Mouse (Mus musculus): ENCODE results near the gene Pygo1. TPM values are rescaled to one million over a fixed set of nuclear protein-coding genes. Genes with fewer than 3 reads are reported as not detected.
A peak's percentile ranks its signal among the peaks of the same experiment; 100 is the strongest.

The Pygo1 gene
- polyA plus RNA-seq, 1 experiment from 2014 or later = 0.08 TPM

DNA sequence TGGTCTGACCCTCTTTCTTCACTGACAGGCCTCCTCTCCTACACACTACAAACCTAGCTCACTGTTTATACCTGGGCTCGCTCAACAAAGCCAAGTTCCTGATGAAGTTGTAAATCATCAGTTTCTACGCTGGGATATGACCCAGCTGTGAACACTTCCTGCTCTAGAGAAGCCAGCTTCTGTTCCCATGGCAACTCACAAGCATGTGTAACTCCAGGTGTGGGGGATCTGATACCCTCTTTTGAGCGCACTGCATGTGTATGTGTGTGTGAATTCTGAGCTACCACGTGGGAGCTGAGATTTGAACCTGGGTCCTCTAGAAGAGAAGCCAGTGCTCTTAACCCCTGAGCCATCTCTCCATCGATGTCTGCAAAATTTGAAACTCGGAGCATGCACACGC lies 24.1 kb downstream of the Pygo1 start:
- no peaks in the 10 kb centered on the region for H3K27me3 ChIP-seq (ENCODE audit: control insufficient read depth, insufficient read depth, low read depth, low read length)
- no peak for ATAC-seq (ENCODE audit: low read depth)
- no peaks in the 10 kb centered on the region for H3K9me3 ChIP-seq (replicated peaks; ENCODE audit: control insufficient read depth, low read length)
- no peak overlapping the region for H3K4me3 ChIP-seq (ENCODE audit: low read depth, low read length)
- no peak overlapping the region for H3K4me2 ChIP-seq (ENCODE audit: low read depth, low read length)
- 61% methylated on average over 7 of the region's 7 CpGs for WGBS (ENCODE audit: insufficient replicate concordance)
- no peak overlapping the region for H3K27ac ChIP-seq (ENCODE audit: low read length)
- no peak overlapping the region for H3K9ac ChIP-seq (ENCODE audit: low read depth, low read length)
- H3K4me1 ChIP-seq (ENCODE audit: control insufficient read depth, low read depth, low read length) = no peaks in the 10 kb centered on the region
- no peaks in the 10 kb centered on the region for H3K36me3 ChIP-seq (ENCODE audit: control insufficient read depth, insufficient read depth)

- Histone ChIP-seq H3K4me1 (ENCODE audit: control insufficient read depth, low read depth, low read length) (peaks cover 4% of the 10 kb centered on the region), H3K4me3 (ENCODE audit: low read depth, low read length) (no peak overlapping the region), H3K4me2 (ENCODE audit: low read depth, low read length) (no peak overlapping the region), H3K9ac (ENCODE audit: low read depth, low read length) (no peak overlapping the region), H3K36me3 (ENCODE audit: control insufficient read depth, insufficient read depth) (no peaks in the 10 kb centered on the region), H3K27me3 (ENCODE audit: control insufficient read depth, insufficient read depth, low read depth, low read length) (no peaks in the 10 kb centered on the region), H3K27ac (ENCODE audit: low read length) (no peak overlapping the region), H3K9me3 (replicated peaks; ENCODE audit: control insufficient read depth, low read length) (no peaks in the 10 kb centered on the region)
- WGBS (ENCODE audit: insufficient replicate concordance) = 43% methylated on average over 2 of the region's 2 CpGs
- ATAC-seq (ENCODE audit: low read depth) = no peak
Observed at GRCm38 (mm10) chr9:72954746-72955145, 29.3 kb downstream of the Pygo1 start.

DNA sequence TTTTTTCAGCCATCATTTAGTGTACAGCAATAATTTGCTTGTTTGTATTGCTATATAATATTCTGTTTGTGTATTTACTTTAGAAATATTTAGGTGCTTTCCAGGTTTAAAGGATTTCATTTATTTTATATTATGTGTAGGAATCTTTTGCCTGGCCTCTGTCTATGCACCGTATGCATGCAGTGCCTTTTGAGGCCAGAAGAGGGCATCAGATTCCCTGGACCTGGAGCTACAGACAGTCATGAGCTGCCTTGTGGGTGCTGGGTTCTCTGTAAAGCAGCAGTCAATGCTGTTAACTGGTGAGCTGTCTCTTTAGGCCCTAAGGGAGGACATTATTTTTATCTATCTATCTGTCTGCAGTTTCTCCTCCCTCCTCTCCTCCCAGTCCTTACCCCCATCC lies 30.1 kb downstream of the Pygo1 start:
- Histone ChIP-seq H3K9me3 (replicated peaks; ENCODE audit: control insufficient read depth, low read length) (no peaks in the 10 kb centered on the region), H3K9ac (ENCODE audit: low read depth, low read length) (no peak overlapping the region), H3K4me3 (ENCODE audit: low read depth, low read length) (no peak overlapping the region), H3K4me1 (ENCODE audit: control insufficient read depth, low read depth, low read length) (peaks cover 4% of the 10 kb centered on the region), H3K4me2 (ENCODE audit: low read depth, low read length) (no peak overlapping the region), H3K27ac (ENCODE audit: low read length) (no peak overlapping the region), H3K36me3 (ENCODE audit: control insufficient read depth, insufficient read depth) (no peaks in the 10 kb centered on the region), H3K27me3 (ENCODE audit: control insufficient read depth, insufficient read depth, low read depth, low read length) (no peaks in the 10 kb centered on the region)
- ATAC-seq (ENCODE audit: low read depth) = no peak
- 13% methylated on average over 1 of the region's 1 CpGs for WGBS (ENCODE audit: insufficient replicate concordance)

DNA sequence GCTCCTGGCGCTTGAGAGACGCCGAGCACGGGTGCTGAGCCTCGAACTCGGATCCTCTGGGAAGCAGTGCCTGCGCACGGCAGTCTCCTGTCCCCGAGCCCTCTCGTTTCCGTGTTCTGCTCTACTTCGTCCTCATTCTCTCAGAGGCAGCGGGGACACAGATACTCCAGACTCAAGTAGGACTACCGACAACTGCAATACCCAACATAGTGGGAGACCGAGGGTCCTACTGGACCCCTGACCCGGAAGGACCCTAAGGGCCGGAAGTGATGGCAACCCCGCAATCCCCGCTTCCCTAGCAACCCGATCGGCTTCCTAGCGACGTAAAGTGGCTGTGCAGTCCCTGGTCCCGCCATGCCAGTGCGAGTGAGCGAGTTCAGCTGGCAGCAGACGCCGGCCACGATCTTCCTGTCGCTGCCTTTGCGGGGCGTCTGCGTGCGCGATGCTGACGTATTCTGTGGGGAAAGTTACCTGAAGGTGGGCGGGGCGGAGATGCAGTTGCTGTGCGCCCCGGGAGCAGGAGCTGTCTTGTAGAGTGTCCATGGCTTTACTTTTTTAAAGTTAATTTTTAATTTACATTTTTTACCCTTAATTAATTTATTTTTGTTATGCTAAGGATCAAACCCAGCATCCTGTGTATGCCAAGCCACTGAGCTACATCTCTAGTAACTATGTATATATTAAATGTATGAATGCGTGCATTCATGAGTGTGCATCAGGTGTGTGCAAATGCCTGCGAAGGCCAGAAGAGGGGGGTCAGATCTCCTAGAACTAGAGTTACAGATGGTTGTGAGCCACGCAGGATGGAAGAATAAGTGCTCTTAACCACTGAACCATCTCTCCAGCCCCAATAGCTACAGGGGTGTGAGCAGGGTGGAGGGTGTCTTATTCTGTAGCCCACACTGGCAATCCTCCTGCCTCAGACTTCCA lies 33.3 kb downstream of the Pygo1 start, which contains the start of the genes Dyx1c1 and Gm44503:
Dyx1c1 (plus strand) TSS at position 265 of the 930 bp plus-strand sequence.
Gm44503 (plus strand) TSS at position 332 of the 930 bp plus-strand sequence.
- Histone ChIP-seq H3K4me1 (ENCODE audit: control insufficient read depth, low read depth, low read length) (peaks cover 4% of the 10 kb centered on the region), H3K9me3 (replicated peaks; ENCODE audit: control insufficient read depth, low read length) (no peaks in the 10 kb centered on the region), H3K27ac (ENCODE audit: low read length) (0 out of 2 replicates have a peak within 1 kb of the TSS, but pooled peaks have one; percentile 12), H3K4me2 (ENCODE audit: low read depth, low read length) (peak within 1 kb of the TSS; percentile 53), H3K27me3 (ENCODE audit: control insufficient read depth, insufficient read depth, low read depth, low read length) (no peaks in the 10 kb centered on the region), H3K9ac (ENCODE audit: low read depth, low read length) (peak within 1 kb of the TSS; percentile 24), H3K36me3 (ENCODE audit: control insufficient read depth, insufficient read depth) (no peaks in the 10 kb centered on the region), H3K4me3 (ENCODE audit: low read depth, low read length) (peak within 1 kb of the TSS; percentile 60)
- WGBS (ENCODE audit: insufficient replicate concordance) = 3% methylated on average over 43 of the region's 43 CpGs
- peak; percentile 64 for ATAC-seq (ENCODE audit: low read depth)

DNA sequence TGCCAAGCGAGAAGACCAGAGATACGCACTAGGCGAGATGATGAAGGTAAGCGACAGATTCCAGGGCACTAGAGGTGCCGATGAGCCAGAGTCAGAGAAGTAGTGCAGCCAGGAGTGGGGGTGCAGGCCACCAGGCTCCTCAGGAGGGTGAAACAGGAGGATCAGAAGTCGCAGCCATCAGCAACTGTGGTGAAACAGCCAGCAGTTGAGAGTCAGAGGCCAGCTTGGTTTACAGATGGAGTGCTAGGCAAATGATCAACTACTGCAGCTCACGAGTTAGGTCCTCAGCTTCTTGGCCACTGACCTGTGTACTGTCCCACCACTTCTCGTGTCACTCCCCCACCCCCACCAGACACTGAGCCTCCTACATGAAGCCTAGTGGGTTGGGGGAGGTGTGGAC lies 35.9 kb downstream of the Pygo1 start:
- 56% methylated on average over 8 of the region's 8 CpGs for WGBS (ENCODE audit: insufficient replicate concordance)
- H3K36me3 ChIP-seq (ENCODE audit: control insufficient read depth, insufficient read depth) = no peaks in the 10 kb centered on the region

DNA sequence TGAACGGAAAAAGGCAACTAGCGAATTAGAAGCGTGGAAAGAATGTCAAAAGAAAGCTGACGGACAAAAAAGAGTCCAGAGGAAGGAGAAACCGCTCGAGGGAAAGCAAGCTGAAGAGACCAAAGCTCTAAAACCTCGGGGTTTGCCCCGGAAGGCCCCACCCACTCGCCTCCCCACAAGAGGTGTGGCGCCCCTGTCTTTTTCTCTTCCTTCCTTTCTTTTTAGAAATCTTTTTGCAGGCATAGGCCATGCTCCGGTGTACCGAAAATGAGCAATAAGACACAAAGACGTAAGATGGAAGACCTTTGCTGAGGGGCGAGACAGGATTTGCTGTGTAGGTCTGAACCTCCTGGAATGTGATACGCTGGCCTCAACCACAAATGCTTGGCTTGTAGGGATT lies 36.5 kb downstream of the Pygo1 start:
- whole genome bisulfite sequencing (ENCODE audit: insufficient replicate concordance) = 42% methylated on average over 15 of the region's 15 CpGs
- peaks cover 4% of the 10 kb centered on the region for H3K4me1 ChIP-seq (ENCODE audit: control insufficient read depth, low read depth, low read length)
- no peaks in the 10 kb centered on the region for H3K36me3 ChIP-seq (ENCODE audit: control insufficient read depth, insufficient read depth)
- ATAC-seq (ENCODE audit: low read depth) = no peak
- no peak overlapping the region for H3K9ac ChIP-seq (ENCODE audit: low read depth, low read length)
- no peak overlapping the region for H3K4me2 ChIP-seq (ENCODE audit: low read depth, low read length)
- no peaks in the 10 kb centered on the region for H3K9me3 ChIP-seq (replicated peaks; ENCODE audit: control insufficient read depth, low read length)
- H3K27ac ChIP-seq (ENCODE audit: low read length) = no peak overlapping the region
- H3K27me3 ChIP-seq (ENCODE audit: control insufficient read depth, insufficient read depth, low read depth, low read length) = no peaks in the 10 kb centered on the region
- no peak overlapping the region for H3K4me3 ChIP-seq (ENCODE audit: low read depth, low read length)

More for the DNA sequence above, 35.9 kb downstream of the Pygo1 start:
- Histone ChIP-seq H3K4me3 (ENCODE audit: low read depth, low read length) (no peak overlapping the region), H3K27me3 (ENCODE audit: control insufficient read depth, insufficient read depth, low read depth, low read length) (no peaks in the 10 kb centered on the region), H3K9ac (ENCODE audit: low read depth, low read length) (no peak overlapping the region), H3K9me3 (replicated peaks; ENCODE audit: control insufficient read depth, low read length) (no peaks in the 10 kb centered on the region), H3K4me2 (ENCODE audit: low read depth, low read length) (no peak overlapping the region), H3K27ac (ENCODE audit: low read length) (no peak overlapping the region), H3K4me1 (ENCODE audit: control insufficient read depth, low read depth, low read length) (peaks cover 4% of the 10 kb centered on the region)
- no peak for ATAC-seq (ENCODE audit: low read depth)

DNA sequence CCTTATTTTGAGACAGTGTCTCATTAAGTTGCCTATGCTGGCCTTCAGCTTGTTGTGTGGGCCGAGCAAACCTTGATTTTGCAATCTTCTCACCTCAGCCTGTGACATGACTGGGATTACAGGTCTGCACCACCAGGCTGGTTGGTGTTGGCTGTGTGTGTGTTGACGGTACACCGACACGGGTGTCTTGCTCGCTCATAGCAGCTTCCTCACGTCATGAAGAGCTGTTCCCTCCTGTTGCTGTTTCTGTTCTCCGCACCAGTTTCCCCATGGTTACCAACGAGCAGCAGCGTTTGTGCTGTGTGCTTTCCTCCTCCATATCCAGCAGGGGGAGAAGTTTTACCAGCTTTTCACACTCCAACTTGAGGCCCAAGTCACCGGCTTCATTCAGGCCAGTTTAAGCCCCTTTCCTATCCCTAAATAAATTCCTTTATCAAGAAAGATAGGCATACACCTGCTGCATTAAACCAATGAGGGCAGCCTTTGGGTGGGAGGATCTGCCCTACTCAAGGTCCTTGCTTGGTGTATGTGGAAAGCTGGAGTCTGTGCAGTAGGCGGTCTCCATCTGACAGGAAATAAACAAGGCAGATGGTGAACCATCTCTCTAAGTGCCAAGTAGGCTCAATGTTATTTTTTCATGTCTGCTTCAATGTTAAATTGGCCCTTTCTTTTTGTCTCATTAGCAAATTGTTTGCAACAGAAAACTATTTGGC lies 43.1 kb downstream of the Pygo1 start:
- H3K9ac ChIP-seq (ENCODE audit: low read depth, low read length) = no peak overlapping the region
- peak overlapping the region; percentile 28; the same call in 1 of the 2 replicates for H3K4me2 ChIP-seq (ENCODE audit: low read depth, low read length)
- H3K27me3 ChIP-seq (ENCODE audit: control insufficient read depth, insufficient read depth, low read depth, low read length) = no peaks in the 10 kb centered on the region
- peak; percentile 48; the same call in 1 of the 2 replicates for ATAC-seq (ENCODE audit: low read depth)
- no peaks in the 10 kb centered on the region for H3K36me3 ChIP-seq (ENCODE audit: control insufficient read depth, insufficient read depth)
- WGBS (ENCODE audit: insufficient replicate concordance) = 17% methylated on average over 11 of the region's 11 CpGs
- H3K4me1 ChIP-seq (ENCODE audit: control insufficient read depth, low read depth, low read length) = no peaks in the 10 kb centered on the region
- no peaks in the 10 kb centered on the region for H3K9me3 ChIP-seq (replicated peaks; ENCODE audit: control insufficient read depth, low read length)
- no peak overlapping the region for H3K4me3 ChIP-seq (ENCODE audit: low read depth, low read length)
- no peak overlapping the region; the same call in 1 of the 2 replicates for H3K27ac ChIP-seq (ENCODE audit: low read length)

DNA sequence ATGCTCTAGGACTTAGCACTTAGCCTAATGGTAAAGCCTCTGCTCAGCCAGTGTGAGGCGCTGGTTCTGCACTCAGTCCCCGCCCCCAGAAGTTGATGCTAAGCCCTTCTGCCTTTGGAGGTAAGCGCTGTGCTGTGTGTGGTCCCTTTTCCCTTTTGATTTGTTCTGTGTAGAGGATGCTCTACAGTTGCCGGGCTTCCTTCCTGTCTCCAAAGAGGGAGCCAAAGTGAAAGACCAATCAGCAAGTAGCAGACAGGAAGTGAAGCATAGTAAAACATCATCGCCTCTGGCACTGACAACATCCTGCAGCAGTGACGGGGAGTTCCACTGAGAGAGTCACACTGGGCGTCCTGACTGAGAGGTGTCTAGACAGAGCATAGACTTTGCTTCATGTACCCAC lies 44.4 kb downstream of the Pygo1 start:
- ATAC-seq (ENCODE audit: low read depth) = no peak
- Histone ChIP-seq H3K4me2 (ENCODE audit: low read depth, low read length) (no peak overlapping the region), H3K4me1 (ENCODE audit: control insufficient read depth, low read depth, low read length) (no peaks in the 10 kb centered on the region), H3K9me3 (replicated peaks; ENCODE audit: control insufficient read depth, low read length) (no peaks in the 10 kb centered on the region), H3K27me3 (ENCODE audit: control insufficient read depth, insufficient read depth, low read depth, low read length) (no peaks in the 10 kb centered on the region), H3K27ac (ENCODE audit: low read length) (no peak overlapping the region), H3K9ac (ENCODE audit: low read depth, low read length) (no peak overlapping the region), H3K36me3 (ENCODE audit: control insufficient read depth, insufficient read depth) (no peaks in the 10 kb centered on the region), H3K4me3 (ENCODE audit: low read depth, low read length) (no peak overlapping the region)
- 51% methylated on average over 7 of the region's 7 CpGs for WGBS (ENCODE audit: insufficient replicate concordance)

- Histone ChIP-seq H3K4me1 (ENCODE audit: control insufficient read depth, low read depth, low read length) (no peaks in the 10 kb centered on the region), H3K27me3 (ENCODE audit: control insufficient read depth, insufficient read depth, low read depth, low read length) (no peaks in the 10 kb centered on the region), H3K4me2 (ENCODE audit: low read depth, low read length) (no peak overlapping the region), H3K9me3 (replicated peaks; ENCODE audit: control insufficient read depth, low read length) (no peaks in the 10 kb centered on the region), H3K4me3 (ENCODE audit: low read depth, low read length) (no peak overlapping the region), H3K36me3 (ENCODE audit: control insufficient read depth, insufficient read depth) (no peaks in the 10 kb centered on the region), H3K9ac (ENCODE audit: low read depth, low read length) (no peak overlapping the region), H3K27ac (ENCODE audit: low read length) (no peak overlapping the region)
- WGBS (ENCODE audit: insufficient replicate concordance) = 72% methylated on average over 5 of the region's 5 CpGs
- ATAC-seq (ENCODE audit: low read depth) = no peak
Observed at GRCm38 (mm10) chr9:72972435-72972834, 47.0 kb downstream of the Pygo1 start.
